Mouse (Mus musculus): ENCODE results near the gene Susd6. TPM values are rescaled to one million over a fixed set of nuclear protein-coding genes. Genes with fewer than 3 reads are reported as not detected.
A peak's percentile ranks its signal among the peaks of the same experiment; 100 is the strongest.
"Not testable (repeated sequence)": the region's sequence is repeated elsewhere in the genome, so short reads cannot be mapped to it uniquely, and the experiment has no call there.

Gene Susd6
- polyA plus RNA-seq, 1 experiment, result 73.7 TPM

DNA sequence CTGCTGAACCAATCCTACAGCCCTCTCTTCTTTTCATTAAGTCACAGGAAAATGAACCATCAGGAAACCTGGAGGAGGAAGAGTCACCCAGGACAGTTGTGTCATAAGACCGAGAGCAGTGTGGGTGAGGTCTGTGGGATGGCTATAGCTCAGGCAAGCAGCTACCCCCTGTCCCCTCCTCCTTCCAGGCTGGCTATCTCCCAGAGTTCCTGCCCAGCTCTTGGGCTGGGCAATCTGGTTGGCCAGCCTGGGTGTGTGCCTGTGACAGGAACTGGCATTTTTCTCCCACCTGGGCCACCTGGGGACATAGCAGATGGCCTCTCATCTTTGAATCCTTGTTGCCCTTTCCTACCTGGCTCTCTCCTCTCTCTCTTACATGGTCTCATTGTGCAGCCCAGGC lies 6.4 kb upstream of the Susd6 start:
- Histone ChIP-seq H3K4me1 (ENCODE audit: control insufficient read depth, insufficient read depth, low read length) (no peaks in the 10 kb centered on the region), H3K27ac (ENCODE audit: insufficient read depth, low read length) (no peak overlapping the region)

DNA sequence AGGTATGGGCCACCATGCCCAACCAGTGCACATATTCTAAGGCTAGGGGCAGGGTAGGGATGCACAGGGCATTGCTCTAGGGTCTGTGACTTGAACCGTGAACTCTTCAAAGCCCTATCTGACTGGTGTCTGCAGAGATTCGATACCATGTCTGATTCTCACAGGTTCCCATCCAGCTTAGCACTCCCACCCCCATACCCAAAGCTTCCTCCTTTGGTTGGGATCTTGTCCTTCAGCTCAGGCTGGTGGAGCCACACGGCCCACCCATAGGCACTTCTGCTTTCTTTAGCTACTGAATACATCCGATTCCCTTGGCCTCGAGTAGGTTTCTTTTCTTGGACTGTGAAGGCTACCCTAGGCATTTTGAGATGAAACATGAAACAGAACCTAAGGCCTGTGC lies 5.3 kb upstream of the Susd6 start:
- H3K27ac ChIP-seq (ENCODE audit: insufficient read depth, low read length), result no peak overlapping the region
- H3K4me3 ChIP-seq (ENCODE audit: insufficient read depth, low read length), result no peak overlapping the region
- H3K4me1 ChIP-seq (ENCODE audit: control insufficient read depth, insufficient read depth, low read length), result peaks cover 3% of the 10 kb centered on the region; the same call in 1 of the 2 replicates
- TF ChIP-seq POLR2A (IDR thresholded peaks at IDR 0.05; ENCODE audit: low read depth, low read length), result no peak
- no peak for TF ChIP-seq CTCF (IDR thresholded peaks at IDR 0.05; ENCODE audit: borderline replicate concordance, insufficient read depth, low read length)

More for the DNA sequence above, 6.4 kb upstream of the Susd6 start:
- no peak overlapping the region for H3K4me3 ChIP-seq (ENCODE audit: insufficient read depth, low read length)
- TF ChIP-seq CTCF (IDR thresholded peaks at IDR 0.05; ENCODE audit: borderline replicate concordance, insufficient read depth, low read length) (no peak), POLR2A (IDR thresholded peaks at IDR 0.05; ENCODE audit: low read depth, low read length) (no peak)

DNA sequence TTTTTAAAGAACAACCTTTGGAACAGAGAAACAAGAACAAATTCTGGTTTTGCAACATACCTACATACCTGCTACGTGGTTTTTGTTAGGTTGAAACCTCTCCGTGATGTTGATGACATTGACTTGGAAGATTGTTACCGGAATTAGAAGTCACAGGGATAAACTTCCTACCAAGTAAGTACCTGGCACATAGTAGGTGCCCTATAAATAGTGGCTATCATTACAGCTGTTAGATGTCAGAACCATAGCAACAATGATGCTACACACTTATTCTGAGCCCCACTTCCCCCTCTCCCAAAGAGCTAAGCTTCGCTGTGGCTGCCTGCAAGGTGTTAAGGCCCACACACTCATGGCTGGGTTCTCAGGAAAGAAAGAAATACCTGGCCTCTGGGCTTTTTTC lies 4.7 kb upstream of the Susd6 start:
- no peak for TF ChIP-seq POLR2A (IDR thresholded peaks at IDR 0.05; ENCODE audit: low read depth, low read length)
- no peak for TF ChIP-seq CTCF (IDR thresholded peaks at IDR 0.05; ENCODE audit: borderline replicate concordance, insufficient read depth, low read length)
- H3K4me3 ChIP-seq (ENCODE audit: insufficient read depth, low read length), result no peak overlapping the region
- H3K27ac ChIP-seq (ENCODE audit: insufficient read depth, low read length), result no peak overlapping the region
- peaks cover 3% of the 10 kb centered on the region; the same call in 1 of the 2 replicates for H3K4me1 ChIP-seq (ENCODE audit: control insufficient read depth, insufficient read depth, low read length)

DNA sequence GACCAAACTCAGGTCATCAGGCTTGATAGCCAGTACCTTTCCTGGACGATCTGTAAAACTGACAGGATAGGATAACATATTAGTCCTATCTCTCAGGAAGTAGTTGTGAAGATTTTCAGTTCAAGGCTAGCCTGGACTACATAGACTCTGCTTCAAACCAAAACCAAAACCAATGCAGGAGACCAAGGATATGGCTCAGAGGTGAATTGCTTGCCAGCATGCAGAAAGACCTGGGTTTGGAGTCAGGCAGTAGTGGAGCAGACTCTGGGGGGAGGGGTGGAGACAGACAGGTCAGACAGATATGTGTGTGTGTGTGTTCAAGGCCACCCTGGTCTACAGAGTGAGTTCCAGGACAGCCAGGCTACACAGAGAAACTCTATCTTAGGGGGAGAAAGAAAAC lies 3.7 kb upstream of the Susd6 start:
- no peak overlapping the region for H3K27ac ChIP-seq (ENCODE audit: insufficient read depth, low read length)
- H3K4me3 ChIP-seq (ENCODE audit: insufficient read depth, low read length), result no peak overlapping the region
- H3K4me1 ChIP-seq (ENCODE audit: control insufficient read depth, insufficient read depth, low read length), result peaks cover 3% of the 10 kb centered on the region; the same call in 1 of the 2 replicates
- TF ChIP-seq POLR2A (IDR thresholded peaks at IDR 0.05; ENCODE audit: low read depth, low read length) (no peak), CTCF (IDR thresholded peaks at IDR 0.05; ENCODE audit: borderline replicate concordance, insufficient read depth, low read length) (no peak)

DNA sequence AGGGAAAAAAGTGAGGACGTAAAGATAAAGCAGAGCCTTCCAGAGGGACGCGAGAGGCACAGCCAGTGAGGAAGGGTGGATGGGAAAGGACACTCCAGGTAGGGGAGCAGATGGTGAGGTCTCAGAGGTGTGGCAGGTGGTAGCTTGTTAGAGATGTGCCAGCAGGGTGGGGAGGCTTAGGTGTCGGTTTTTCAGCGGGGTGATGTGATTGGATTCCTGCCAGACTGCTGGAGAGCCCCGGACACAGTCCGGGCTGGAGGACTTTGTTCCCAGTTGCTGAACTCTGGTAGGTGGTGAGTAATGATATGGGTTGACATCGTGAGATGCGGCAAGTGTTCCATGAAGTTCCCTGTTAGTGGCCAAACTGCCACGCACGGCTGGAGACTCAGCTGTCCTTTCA lies 2.7 kb upstream of the Susd6 start:
- no peak overlapping the region for H3K4me3 ChIP-seq (ENCODE audit: insufficient read depth, low read length)
- no peak overlapping the region for H3K27ac ChIP-seq (ENCODE audit: insufficient read depth, low read length)
- peaks cover 6% of the 10 kb centered on the region for H3K4me1 ChIP-seq (ENCODE audit: control insufficient read depth, insufficient read depth, low read length)
- TF ChIP-seq POLR2A (IDR thresholded peaks at IDR 0.05; ENCODE audit: low read depth, low read length) (no peak), CTCF (IDR thresholded peaks at IDR 0.05; ENCODE audit: borderline replicate concordance, insufficient read depth, low read length) (no peak)

DNA sequence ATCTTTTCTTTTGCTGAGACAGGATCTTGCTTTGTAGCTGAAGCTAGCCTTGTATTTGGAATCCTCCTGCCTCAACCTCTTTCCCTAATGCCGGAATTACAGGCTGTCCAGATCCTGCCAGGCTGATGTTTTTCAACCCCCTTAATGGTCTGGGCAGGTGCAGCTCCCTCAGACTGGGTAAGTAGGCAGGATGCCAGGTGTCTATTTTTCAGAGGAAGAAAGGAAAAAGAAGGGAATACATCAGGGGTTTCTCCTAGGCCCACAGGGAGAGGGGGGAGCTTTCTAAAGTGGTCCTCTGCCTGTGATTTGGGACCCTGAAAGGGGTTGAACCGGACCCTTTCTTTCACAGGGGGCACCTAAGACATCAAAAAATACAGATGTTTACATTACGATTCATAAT lies 2.1 kb upstream of the Susd6 start:
- Histone ChIP-seq H3K4me3 (ENCODE audit: insufficient read depth, low read length) (no peak overlapping the region), H3K27ac (ENCODE audit: insufficient read depth, low read length) (no peak overlapping the region), H3K4me1 (ENCODE audit: control insufficient read depth, insufficient read depth, low read length) (peaks cover 10% of the 10 kb centered on the region)
- TF ChIP-seq CTCF (IDR thresholded peaks at IDR 0.05; ENCODE audit: borderline replicate concordance, insufficient read depth, low read length), result no peak

DNA sequence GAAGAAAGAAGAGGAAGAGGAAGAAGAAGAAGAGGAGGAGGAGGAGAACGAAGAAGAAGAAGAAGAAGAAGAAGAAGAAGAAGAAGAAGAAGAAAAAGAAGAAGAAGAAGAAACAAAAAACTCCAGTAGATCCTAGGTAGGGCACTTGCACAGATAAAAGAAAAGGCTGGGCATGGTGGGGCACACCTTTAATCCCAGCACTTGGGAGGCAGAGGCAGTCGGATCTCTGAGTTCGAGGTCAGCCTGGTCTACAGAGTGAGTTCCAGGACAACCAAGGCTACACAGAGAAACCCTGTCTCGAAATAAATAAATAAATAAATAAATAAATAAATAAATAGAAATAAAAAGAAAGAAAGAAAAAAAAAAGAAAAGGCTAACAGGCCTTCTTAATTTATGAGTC lies 1.0 kb upstream of the Susd6 start:
- H3K27ac ChIP-seq (ENCODE audit: insufficient read depth, low read length); H3K4me3 ChIP-seq (ENCODE audit: insufficient read depth, low read length); H3K4me1 ChIP-seq (ENCODE audit: control insufficient read depth, insufficient read depth, low read length): not testable (repeated sequence)

DNA sequence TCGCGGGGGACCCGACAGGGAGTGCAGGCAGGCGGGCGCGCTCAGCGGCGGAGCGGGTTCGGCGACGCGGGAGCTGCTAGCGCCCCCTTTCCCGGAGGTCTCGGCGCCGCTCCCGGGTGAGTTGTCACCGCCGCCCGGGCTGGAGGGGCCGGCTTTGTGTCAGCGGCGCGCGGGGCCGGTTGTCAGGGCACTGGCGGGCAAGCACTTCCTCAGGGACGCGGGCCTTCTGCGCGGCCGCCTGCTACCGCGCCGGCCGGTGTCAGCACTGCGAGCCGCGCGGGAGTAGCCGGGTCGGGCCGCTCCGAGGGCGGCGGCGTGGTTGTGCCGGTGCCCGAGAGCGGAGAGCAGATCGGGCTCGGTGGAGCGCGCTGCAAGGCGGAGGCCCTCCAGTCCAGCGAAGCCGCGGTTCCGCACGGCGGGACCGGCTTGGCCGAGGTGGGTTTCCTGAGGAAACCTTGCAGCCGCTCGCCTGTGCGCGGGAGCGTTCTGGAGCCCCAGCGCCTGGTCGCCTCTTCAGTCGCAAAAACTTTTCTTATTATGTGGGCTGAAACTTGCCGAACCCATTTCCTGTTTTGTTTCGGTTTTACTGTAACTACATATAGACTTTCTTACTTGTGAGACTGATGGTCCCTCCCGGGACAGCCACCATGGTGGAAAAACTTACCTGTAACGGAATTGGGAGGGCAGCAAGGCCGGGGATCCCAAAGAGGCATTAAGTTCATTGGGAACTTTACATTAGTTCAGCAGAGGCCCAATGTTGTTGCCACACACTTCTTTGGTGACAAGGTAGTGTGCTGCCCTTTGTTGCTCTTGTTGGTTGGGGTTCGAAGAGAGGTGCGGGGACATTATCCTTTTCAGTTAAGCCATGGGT lies 625 bp downstream of the Susd6 start:
- peak overlapping the region; percentile 100 for H3K4me3 ChIP-seq (ENCODE audit: insufficient read depth, low read length)
- peaks cover 12% of the 10 kb centered on the region for H3K4me1 ChIP-seq (ENCODE audit: control insufficient read depth, insufficient read depth, low read length)
- H3K27ac ChIP-seq (ENCODE audit: insufficient read depth, low read length), result peak overlapping the region; percentile 89
- TF ChIP-seq CTCF (IDR thresholded peaks at IDR 0.05; ENCODE audit: borderline replicate concordance, insufficient read depth, low read length), result no peak
- no peak for TF ChIP-seq POLR2A (IDR thresholded peaks at IDR 0.05; ENCODE audit: low read depth, low read length)

DNA sequence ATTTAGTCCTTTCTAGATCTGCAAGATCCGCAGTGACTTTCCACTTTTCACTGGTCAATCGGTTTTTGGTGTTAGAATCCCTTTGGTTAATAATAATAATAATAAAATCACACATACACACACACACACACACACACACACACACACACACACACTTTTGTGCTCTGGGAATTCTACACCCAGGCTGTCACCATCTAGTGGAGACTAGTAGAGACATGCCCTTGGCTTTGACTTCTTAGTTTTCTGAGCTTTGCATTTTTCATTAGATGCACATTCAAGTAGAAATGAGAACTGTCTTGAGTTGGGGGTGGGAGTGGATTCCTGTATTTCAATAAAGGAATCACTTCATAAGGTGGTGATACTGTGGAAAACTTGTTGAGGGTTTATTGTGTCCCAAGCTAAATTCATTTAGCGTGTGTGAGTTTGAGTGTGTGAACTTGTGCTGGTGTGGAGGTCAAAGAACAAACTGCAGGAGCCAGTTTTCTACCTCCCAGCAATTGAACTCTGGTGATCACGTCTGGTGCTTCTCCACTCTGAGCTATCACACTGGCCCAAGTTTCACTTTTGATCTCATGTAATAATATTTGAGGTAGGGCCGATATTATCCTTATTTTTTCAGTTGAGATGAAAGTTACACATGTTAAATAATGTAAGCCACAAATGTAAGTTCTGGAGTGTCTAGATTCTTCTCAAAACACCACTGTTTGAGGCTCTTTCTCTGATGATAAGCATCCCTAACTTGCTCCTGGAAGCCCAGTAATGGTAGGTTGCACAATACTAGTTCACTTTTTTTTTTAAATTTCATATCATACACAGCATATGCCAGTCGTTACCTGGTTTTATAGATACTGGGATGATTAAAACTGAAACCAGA lies 1.5 kb downstream of the Susd6 start:
- Histone ChIP-seq H3K4me3 (ENCODE audit: insufficient read depth, low read length) (peak overlapping the region; percentile 100), H3K27ac (ENCODE audit: insufficient read depth, low read length) (peak overlapping the region; percentile 89), H3K4me1 (ENCODE audit: control insufficient read depth, insufficient read depth, low read length) (peaks cover 12% of the 10 kb centered on the region)
- TF ChIP-seq POLR2A (IDR thresholded peaks at IDR 0.05; ENCODE audit: low read depth, low read length) (peak; percentile 50; the same call in 1 of the 2 replicates), CTCF (IDR thresholded peaks at IDR 0.05; ENCODE audit: borderline replicate concordance, insufficient read depth, low read length) (no peak)

DNA sequence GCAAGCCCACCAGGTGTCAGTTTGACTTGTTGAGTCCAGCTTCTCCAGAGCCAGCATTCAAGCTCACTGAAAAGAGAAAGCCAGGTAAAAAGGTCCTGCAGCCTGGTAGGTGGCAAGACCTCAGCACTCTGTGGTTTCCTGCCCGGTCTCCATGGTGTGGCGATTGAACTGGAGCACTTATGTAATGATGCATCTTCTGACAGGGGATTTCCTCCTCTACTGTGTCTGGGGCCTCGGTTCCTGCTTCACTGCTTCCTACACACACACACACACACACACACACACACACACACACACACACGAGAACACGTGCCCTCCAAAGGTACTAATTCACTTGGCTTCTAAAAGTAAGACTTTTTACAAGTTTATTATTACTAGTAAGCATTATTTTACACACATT lies 2.6 kb downstream of the Susd6 start:
- Histone ChIP-seq H3K4me3 (ENCODE audit: insufficient read depth, low read length) (peak overlapping the region; percentile 34), H3K4me1 (ENCODE audit: control insufficient read depth, insufficient read depth, low read length) (peaks cover 12% of the 10 kb centered on the region), H3K27ac (ENCODE audit: insufficient read depth, low read length) (no peak overlapping the region)
- TF ChIP-seq CTCF (IDR thresholded peaks at IDR 0.05; ENCODE audit: borderline replicate concordance, insufficient read depth, low read length) (no peak), POLR2A (IDR thresholded peaks at IDR 0.05; ENCODE audit: low read depth, low read length) (no peak)

All from embryonic fibroblast, embryonic 13.5 days (primary cell).